Mouse (Mus musculus): ENCODE measurements around the gene Aatk.

DNA sequence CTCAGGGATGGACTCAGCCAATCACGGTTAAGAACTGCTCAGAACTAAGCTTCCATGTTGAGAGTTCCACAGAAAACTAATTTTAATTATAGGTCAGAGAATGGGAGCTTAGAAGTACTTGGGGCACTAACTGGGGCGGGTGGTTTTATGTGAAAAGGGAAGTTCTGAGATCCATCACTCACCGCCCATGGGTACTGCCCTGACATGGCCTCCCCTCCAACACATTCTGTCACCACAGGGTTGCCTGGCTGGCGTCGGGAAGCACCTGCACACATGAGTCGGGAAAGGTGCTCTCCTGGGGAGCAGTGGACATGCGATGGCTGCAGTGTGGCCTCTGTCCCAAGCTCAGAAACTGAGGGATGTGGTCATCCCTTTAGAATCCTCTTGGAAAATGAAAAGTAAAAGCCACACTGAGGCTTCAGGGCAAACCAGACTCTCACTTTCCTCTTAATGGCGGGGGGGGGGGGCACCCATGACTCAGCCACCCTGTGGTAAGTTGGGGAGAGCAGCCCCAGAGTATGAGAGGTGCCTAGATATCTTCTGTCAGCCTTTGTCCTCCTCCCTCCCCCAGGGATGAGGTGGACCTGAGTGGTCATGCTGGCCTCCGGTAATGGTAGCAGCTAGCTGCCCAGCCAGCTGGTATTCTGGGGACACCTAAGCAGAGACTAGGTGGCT lies 60.1 kb downstream of the Aatk start:
- TF ChIP-seq CTCF (IDR thresholded peaks at IDR 0.05; ENCODE audit: low read depth, low read length) (no peak), POLR2A (IDR thresholded peaks at IDR 0.05; ENCODE audit: insufficient read depth, low read length) (no peak), EP300 (IDR thresholded peaks at IDR 0.05; ENCODE audit: insufficient read depth, low read depth, low read length) (no peak)
